Mouse (Mus musculus): Measurements from ENCODE around the gene Btn1a1.

The Btn1a1 gene

GRCm38 (mm10) chr13:23412630-23413521 is 52.8 kb downstream of the Btn1a1 start:
- DNase-seq = no peak

- DNase-seq = no peak
Observed at GRCm38 (mm10) chr13:23412211-23412629, 53.5 kb downstream of the Btn1a1 start.

- DNase-seq = no peak
Observed at GRCm38 (mm10) chr13:23411311-23412210, 54.1 kb downstream of the Btn1a1 start.

GRCm38 (mm10) chr13:23410632-23411031 is 55.1 kb downstream of the Btn1a1 start:
- DNase-seq = no peak

Measured in kidney, adult 9 months (tissue).